Mouse (Mus musculus): ENCODE measurements around the gene Tbca. TPM values are rescaled to one million over a fixed set of nuclear protein-coding genes. Genes with fewer than 3 reads are reported as not detected.

Gene Tbca
- polyA plus RNA-seq, 1 experiment from 2014 or later = 274 TPM

DNA sequence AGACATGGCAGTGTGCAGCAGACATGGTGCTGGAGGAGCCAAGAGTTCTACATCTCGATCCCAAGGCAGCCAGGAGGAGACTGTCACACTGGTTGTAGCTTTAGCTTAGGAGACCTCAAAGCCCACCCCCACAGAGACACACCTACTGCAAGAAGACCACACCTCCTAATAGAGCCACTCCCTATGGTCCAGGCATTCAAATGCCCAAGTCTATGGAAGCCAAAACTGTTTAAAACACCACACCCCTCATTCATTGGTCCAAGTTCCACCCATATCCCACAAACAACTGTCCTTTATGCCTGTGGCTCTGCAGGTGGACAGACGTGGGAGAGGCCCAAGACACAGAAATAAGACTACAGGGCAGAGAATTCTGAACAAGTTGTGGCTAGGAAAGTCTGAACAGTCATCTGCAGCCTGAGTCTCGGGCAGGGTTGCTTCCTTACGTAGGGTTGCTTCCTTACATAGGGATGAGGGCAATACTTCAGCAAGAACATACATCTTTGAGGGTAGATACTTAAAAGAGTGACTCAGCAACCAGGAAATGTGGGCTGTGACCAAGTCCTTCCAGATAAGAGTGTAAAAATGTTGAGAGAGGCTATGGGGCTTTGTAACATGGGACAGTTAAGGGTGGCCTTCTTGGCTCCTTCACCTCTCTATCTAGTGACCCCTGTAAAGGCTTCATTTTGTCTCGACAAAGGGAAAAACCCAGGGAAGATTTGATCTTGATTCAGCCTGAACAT is 74.0 kb downstream of the Tbca start:
- no peak overlapping the region for H3K4me3 ChIP-seq
- H3K27me3 ChIP-seq (ENCODE audit: low read depth, poor library complexity, severe bottlenecking) = peaks cover 74% of the 10 kb centered on the region
- H3K36me3 ChIP-seq = no peaks in the 10 kb centered on the region
- no peak overlapping the region for H3K27ac ChIP-seq
- WGBS = 73% methylated on average over 5 of the region's 5 CpGs
- H3K9me3 ChIP-seq (replicated peaks) = no peaks in the 10 kb centered on the region
- DNase-seq (ENCODE audit: low spot score) = no peak
- H3K4me1 ChIP-seq = no peaks in the 10 kb centered on the region

DNA sequence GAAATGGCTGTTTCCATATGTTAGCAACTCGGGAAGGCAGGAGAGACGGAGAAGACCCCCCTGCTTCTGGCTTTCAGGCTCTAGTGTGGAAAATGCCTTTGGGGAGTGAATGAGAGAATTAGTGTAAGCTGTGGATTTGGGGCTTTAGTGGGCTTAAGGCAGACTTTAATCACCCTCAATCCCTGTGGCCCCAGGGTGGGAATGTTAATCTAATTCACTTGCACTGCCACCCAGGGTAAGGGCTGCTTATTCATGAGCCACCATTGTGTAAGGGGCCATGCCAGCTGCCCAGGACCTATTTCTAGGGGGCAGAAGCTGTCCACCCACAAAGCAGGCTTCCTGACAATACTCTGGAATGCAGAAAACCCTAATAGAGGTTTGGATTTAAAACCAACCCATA is 78.2 kb downstream of the Tbca start:
- 39% methylated on average over 2 of the region's 2 CpGs for WGBS

DNA sequence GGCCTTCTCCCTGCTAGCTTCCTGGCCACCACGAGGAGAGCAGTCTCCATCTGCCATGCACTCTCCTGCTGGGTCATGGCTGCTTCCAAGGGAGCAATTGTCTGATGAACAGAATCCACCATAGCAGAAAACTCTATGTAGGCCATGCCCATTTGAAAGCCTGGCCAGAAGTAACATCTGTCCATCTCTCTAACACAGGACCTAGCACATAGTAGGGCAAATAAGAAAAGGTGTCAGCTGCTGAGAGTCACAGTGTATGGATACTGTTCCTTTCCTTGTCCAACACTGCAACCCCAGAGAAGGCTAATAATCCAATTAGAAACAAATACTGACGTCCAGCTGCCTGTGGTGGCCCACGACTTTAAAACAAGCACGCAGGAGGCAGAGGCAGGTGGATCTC is 79.1 kb downstream of the Tbca start:
- WGBS = 54% methylated on average over 4 of the region's 4 CpGs
- Histone ChIP-seq H3K27ac (no peak overlapping the region), H3K27me3 (ENCODE audit: low read depth, poor library complexity, severe bottlenecking) (peaks cover 100% of the 10 kb centered on the region), H3K4me3 (no peak overlapping the region), H3K9me3 (replicated peaks) (no peaks in the 10 kb centered on the region), H3K4me1 (peaks cover 18% of the 10 kb centered on the region), H3K36me3 (no peaks in the 10 kb centered on the region)
- no peak for DNase-seq (ENCODE audit: low spot score)

More for the DNA sequence above, 78.2 kb downstream of the Tbca start:
- no peaks in the 10 kb centered on the region for H3K9me3 ChIP-seq (replicated peaks)
- no peak for DNase-seq (ENCODE audit: low spot score)
- H3K36me3 ChIP-seq = no peaks in the 10 kb centered on the region
- H3K27ac ChIP-seq = no peak overlapping the region
- peaks cover 100% of the 10 kb centered on the region for H3K27me3 ChIP-seq (ENCODE audit: low read depth, poor library complexity, severe bottlenecking)
- no peak overlapping the region for H3K4me3 ChIP-seq
- peaks cover 14% of the 10 kb centered on the region for H3K4me1 ChIP-seq

DNA sequence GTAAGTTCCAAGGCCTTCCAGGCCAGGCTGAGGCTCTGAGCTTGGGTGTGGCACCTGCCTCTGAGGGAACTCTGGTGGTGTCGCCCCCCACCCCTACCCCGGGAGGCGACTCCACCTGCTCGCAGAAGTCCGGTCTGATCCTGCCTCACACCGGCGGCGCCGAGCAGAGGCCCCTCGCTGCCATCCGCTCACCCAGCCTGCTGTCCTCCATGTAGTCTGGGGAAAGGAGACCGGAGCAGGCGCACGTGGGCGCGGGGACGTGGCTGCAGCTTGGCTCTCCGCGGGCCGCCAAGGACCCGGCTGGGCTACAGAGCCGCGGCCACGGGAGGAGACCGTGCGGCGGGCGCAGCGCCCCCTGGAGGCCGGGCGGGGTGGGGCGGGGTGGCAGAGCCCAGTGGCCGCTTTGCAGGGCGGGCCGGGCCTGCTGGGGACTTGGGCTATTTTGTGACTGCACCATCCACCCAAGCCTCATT is 79.8 kb downstream of the Tbca start:
- peak overlapping the region; percentile 51 for H3K4me3 ChIP-seq
- H3K27ac ChIP-seq = peak overlapping the region; percentile 46; the same call in 1 of the 2 replicates
- 1% methylated on average over 35 of the region's 35 CpGs for WGBS
- no peaks in the 10 kb centered on the region for H3K36me3 ChIP-seq
- peaks cover 100% of the 10 kb centered on the region for H3K27me3 ChIP-seq (ENCODE audit: low read depth, poor library complexity, severe bottlenecking)
- H3K4me1 ChIP-seq = peaks cover 20% of the 10 kb centered on the region
- DNase-seq (ENCODE audit: low spot score) = peak; percentile 91
- H3K9me3 ChIP-seq (replicated peaks) = no peaks in the 10 kb centered on the region

DNA sequence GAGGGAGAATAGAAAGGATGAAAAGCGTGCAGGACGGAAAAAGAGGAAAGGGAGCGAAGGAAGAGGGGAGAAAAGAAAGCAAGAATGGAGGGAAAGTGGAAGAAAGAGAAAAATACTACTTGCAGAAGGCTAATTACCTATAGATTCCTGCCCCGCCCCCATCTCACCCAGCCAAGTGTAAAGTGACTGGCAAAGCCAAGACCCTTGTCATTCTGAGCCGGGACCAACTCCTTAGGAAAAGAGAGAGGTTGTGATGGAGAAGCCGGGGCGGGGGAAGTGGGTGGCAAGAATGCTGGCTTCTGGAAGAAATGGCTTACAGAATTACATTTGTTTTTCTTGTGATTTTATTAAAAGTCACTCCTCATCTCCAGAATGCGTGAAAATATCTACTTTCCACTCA is 80.8 kb downstream of the Tbca start:
- Histone ChIP-seq H3K36me3 (no peaks in the 10 kb centered on the region), H3K4me1 (peaks cover 22% of the 10 kb centered on the region), H3K27ac (no peak overlapping the region), H3K27me3 (ENCODE audit: low read depth, poor library complexity, severe bottlenecking) (peaks cover 100% of the 10 kb centered on the region), H3K9me3 (replicated peaks) (no peaks in the 10 kb centered on the region), H3K4me3 (peak overlapping the region; percentile 51)
- peak; percentile 55 for DNase-seq (ENCODE audit: low spot score)
- 2% methylated on average over 8 of the region's 8 CpGs for WGBS

DNA sequence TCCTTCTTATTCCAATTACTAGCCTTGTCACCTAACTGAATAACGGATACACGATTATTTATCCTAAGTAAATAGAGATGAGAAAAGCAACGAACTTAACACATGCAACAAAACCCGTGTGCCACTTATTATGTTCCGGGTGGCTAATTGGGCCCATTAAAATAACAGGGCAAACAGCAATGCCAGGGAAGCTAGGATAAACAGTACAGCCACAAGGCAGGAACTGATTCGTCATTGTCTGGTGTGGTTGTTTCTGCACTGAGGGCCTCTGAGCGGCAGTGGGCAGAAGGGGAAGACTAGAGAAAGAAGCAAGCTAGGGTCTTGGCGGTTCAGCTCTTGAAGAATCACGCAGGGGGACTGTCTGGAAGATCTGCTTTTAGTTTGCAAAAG is 81.4 kb downstream of the Tbca start:
- Histone ChIP-seq H3K4me3 (no peak overlapping the region), H3K9me3 (replicated peaks) (no peaks in the 10 kb centered on the region), H3K27me3 (ENCODE audit: low read depth, poor library complexity, severe bottlenecking) (peaks cover 100% of the 10 kb centered on the region), H3K4me1 (peaks cover 27% of the 10 kb centered on the region), H3K27ac (no peak overlapping the region), H3K36me3 (no peaks in the 10 kb centered on the region)
- 2% methylated on average over 9 of the region's 9 CpGs for WGBS
- DNase-seq (ENCODE audit: low spot score) = peak; percentile 49

DNA sequence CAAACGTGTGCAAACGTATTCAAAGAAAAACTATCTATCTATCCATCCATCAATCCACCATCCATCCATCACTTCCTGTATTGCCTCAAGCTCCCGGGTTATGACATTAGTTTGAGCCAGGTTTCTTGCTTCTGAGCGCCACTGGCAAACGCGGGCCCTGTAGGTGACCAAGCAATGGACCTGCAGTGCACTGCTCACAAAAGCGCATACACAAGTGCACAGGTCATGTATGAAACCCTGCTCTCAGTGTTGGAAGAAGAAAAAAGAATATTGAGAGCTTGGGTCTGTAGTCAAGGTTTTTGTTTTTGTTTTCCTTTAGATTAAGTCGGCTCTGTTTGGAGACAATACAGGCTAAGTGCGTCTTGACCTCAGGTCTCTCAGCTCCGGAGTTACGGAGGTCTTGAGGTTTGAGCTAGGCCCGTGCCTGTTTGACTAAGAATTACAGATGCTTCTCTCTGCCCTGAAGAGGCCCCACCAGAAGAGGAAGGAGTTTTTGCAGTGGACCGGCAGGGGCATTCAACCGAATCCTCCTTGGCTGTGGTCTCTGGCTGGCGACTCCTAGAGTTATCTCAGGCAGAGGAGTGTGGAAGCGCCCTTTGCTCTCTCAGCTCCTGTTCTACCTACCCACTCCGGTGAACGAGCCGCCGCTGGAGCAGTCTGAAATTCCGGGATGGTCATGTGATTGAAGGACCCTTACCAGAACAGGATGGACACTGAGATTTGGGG is 81.9 kb downstream of the Tbca start:
- Histone ChIP-seq H3K4me3 (no peak overlapping the region), H3K27me3 (ENCODE audit: low read depth, poor library complexity, severe bottlenecking) (peaks cover 100% of the 10 kb centered on the region), H3K4me1 (peaks cover 32% of the 10 kb centered on the region), H3K27ac (no peak overlapping the region), H3K9me3 (replicated peaks) (no peaks in the 10 kb centered on the region), H3K36me3 (no peaks in the 10 kb centered on the region)
- 1% methylated on average over 21 of the region's 21 CpGs for WGBS
- peak; percentile 59 for DNase-seq (ENCODE audit: low spot score)

DNA sequence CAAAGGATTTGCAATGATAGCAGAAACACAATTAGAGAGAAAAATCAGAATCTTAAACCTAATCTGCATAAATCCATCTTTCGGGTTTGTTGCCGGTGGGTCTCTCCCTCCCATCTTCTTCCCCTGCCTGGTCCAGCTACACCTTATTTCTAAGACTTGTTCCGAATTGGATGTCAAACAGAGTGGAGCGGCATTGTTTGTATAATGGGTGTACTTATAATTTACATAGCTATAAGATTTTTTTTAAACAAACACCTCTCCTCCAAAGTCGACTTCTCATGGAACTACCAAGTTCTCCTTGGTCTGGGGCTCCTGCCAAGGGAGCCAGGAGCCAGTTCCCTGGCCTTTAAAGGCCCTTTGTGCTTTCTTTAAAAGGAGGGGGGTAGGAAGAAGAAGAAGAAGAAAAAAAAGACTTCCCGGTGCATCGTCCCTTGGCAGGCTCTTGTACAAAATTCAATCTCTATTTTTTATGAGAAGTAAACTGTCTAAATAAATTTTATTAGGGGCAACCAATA is 83.2 kb downstream of the Tbca start:
- Histone ChIP-seq H3K36me3 (no peaks in the 10 kb centered on the region), H3K4me1 (peaks cover 32% of the 10 kb centered on the region), H3K27ac (no peak overlapping the region), H3K9me3 (replicated peaks) (no peaks in the 10 kb centered on the region), H3K27me3 (ENCODE audit: low read depth, poor library complexity, severe bottlenecking) (peaks cover 100% of the 10 kb centered on the region), H3K4me3 (no peak overlapping the region)
- no peak for DNase-seq (ENCODE audit: low spot score)
- 2% methylated on average over 7 of the region's 7 CpGs for WGBS

DNA sequence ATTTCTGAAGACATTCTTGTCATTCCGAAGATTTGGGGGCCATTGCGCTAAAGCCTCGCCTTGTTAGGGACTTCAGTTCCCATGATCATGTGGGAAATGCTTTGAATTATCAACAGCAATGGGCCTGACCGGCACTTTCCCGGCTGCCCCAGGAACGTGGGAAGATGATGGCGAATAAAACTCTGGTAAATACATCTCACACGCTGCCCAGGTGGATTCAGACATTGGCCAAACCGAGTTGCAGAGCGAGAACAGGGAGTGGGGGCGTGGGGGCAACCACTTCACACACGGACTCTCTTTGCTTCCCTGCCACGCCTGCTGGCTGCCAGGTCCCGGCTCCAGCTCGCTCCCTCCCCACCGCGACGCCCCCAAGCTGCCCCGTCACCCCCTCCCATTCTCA is 83.7 kb downstream of the Tbca start:
- Histone ChIP-seq H3K4me1 (peaks cover 32% of the 10 kb centered on the region), H3K27me3 (ENCODE audit: low read depth, poor library complexity, severe bottlenecking) (peaks cover 100% of the 10 kb centered on the region), H3K36me3 (no peaks in the 10 kb centered on the region), H3K4me3 (no peak overlapping the region), H3K27ac (no peak overlapping the region), H3K9me3 (replicated peaks) (no peaks in the 10 kb centered on the region)
- 1% methylated on average over 17 of the region's 19 CpGs for WGBS
- peak; percentile 53 for DNase-seq (ENCODE audit: low spot score)

DNA sequence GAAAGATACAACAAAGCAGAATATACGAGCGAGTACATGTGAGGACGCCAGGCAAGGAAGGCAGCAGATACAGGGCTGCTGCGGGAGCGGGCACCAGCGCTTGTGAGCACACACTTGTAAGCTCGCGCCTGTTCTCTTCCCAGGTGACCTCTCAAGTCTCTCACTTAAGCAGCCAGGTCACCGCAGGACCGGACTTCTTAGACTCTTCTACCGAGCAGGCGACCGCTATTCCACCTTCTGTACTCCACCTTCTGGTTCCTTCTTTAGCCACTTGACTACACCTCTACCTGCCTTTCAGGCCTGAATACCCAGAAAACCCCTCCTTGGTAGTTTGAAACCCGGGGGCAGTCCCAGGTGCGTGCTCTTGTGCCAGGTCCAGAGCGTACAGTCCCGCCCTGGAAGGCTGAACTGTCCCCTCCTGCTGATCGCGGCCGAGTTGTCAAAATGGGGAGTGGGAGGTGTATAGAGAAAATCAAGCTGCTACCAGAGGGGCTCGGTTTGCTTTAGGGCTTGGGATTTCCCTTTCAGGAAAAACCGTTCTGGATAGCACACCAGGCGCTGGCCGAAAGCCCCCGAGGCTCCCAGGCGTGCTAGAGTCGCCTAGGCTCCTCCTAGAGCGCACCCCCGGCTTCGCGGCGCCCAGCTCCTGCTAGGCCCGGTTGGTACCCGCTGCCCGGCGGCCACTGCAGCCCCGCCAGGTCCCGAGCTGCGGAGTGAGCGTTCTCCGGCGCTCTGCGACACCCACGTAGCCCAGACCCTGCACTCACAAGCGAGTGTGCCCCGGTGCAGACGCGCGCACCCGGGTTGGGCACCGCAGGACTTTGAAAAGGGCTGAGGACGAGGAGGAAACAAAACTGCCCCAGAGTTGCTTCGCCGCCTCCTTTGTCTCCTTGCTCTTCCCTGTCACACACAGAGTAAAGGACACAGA is 84.7 kb downstream of the Tbca start:
- under 1% methylated on average over 54 of the region's 54 CpGs for WGBS
- peak overlapping the region; percentile 18 for H3K4me3 ChIP-seq
- H3K27me3 ChIP-seq (ENCODE audit: low read depth, poor library complexity, severe bottlenecking) = peaks cover 100% of the 10 kb centered on the region
- DNase-seq (ENCODE audit: low spot score) = peak; percentile 71
- H3K27ac ChIP-seq = no peak overlapping the region
- H3K36me3 ChIP-seq = no peaks in the 10 kb centered on the region
- H3K4me1 ChIP-seq = peaks cover 31% of the 10 kb centered on the region
- no peaks in the 10 kb centered on the region for H3K9me3 ChIP-seq (replicated peaks)

DNA sequence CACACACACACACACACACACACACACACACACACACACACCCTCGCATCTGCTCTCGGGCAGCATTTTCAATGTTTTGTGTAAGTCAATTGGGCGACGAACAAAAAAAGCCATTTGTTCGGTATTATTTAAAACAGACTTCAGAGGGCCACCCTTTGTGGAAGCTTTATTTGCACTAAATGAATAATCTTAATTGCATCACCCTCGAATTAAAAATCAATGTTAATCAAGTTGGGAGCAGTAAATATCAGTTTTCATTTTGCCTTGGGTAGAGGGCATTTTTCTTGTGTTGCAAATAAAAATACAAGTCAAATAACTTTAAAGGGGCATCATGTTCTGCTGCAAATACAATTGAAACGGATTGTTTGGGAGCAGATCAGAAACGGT is 85.3 kb downstream of the Tbca start:
- H3K36me3 ChIP-seq = no peaks in the 10 kb centered on the region
- H3K9me3 ChIP-seq (replicated peaks) = no peaks in the 10 kb centered on the region
- H3K4me3 ChIP-seq = no peak overlapping the region
- H3K4me1 ChIP-seq = peaks cover 25% of the 10 kb centered on the region
- no peak for DNase-seq (ENCODE audit: low spot score)
- H3K27ac ChIP-seq = no peak overlapping the region
- WGBS = under 1% methylated on average over 8 of the region's 8 CpGs
- H3K27me3 ChIP-seq (ENCODE audit: low read depth, poor library complexity, severe bottlenecking) = peaks cover 100% of the 10 kb centered on the region

DNA sequence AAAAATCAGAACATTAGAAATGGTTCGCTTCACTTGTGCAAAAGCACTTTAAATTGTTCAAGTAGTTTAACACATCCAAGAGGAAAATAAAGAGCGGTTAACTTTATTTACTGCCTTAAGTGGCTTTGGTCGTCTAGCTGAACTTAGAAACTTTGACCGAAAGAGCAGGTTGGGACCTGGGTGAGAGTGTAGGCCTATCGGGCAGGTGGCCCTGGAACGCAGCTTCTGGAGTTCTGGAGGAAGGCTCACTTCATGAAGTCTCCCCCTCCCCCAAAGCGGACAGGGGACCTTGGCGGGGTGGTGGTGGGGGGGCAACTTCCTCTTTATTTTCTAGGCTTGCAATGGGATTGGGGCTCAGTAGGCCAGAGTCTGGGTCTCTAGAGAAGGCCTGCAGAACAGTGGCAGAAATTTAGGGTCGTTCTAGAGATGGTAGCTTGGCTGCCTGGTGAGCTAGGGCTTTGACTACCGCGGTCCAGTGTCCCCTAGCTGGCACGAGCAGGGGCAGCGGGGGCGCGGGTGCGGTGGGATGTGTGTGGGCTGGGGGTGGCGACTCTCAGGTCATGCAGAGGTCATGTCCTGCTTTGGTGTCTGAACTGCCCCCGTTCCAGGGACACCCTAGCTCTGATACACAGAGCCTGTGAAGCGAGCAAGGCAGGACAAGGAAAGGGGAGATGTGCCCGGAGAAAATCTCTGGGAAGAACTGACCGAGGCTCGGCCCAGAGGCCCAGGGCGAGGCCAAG is 86.1 kb downstream of the Tbca start:
- peak; percentile 73 for DNase-seq (ENCODE audit: low spot score)
- peaks cover 99% of the 10 kb centered on the region for H3K27me3 ChIP-seq (ENCODE audit: low read depth, poor library complexity, severe bottlenecking)
- no peaks in the 10 kb centered on the region for H3K36me3 ChIP-seq
- H3K9me3 ChIP-seq (replicated peaks) = no peaks in the 10 kb centered on the region
- no peak overlapping the region for H3K27ac ChIP-seq
- H3K4me3 ChIP-seq = peak overlapping the region; percentile 27; the same call in 1 of the 2 replicates
- peaks cover 19% of the 10 kb centered on the region for H3K4me1 ChIP-seq
- 1% methylated on average over 23 of the region's 23 CpGs for WGBS

All from limb, embryonic 10.5 days (tissue).